Mouse (Mus musculus) stomach, postnatal 0 days (tissue): ENCODE measurements around the gene Tdrkh.

Experiments
- CTCF ChIP-seq: IDR thresholded peaks from 2 replicates; pipeline ENCODE4 v1.5.1; 2016; ENCODE audit warnings: antibody characterized with exemption, low read depth, mild to moderate bottlenecking, moderate library complexity
- EP300 ChIP-seq: optimal IDR thresholded peaks from 2 replicates; pipeline ENCODE3; 2016; ENCODE audit warnings: antibody characterized with exemption

- peak; percentile 54 for TF ChIP-seq CTCF
- peak; percentile 48 for TF ChIP-seq EP300
These were observed at the start of gene Tdrkh for GRCm38 (mm10) chr3:94413031-94413679.
